Mouse (Mus musculus): Measurements from ENCODE around the gene Rundc3a.

Gene Rundc3a

GRCm38 (mm10) chr11:102433866-102434265, 40.7 kb downstream of the Rundc3a start:
- no peak for DNase-seq (ENCODE audit: low spot score)

GRCm38 (mm10) chr11:102434406-102434805, 41.2 kb downstream of the Rundc3a start:
- DNase-seq (ENCODE audit: low spot score) = peak; percentile 85

GRCm38 (mm10) chr11:102434816-102435705, 41.9 kb downstream of the Rundc3a start:
- DNase-seq (ENCODE audit: low spot score) = no peak

GRCm38 (mm10) chr11:102435754-102436470, 42.7 kb downstream of the Rundc3a start:
- no peak for DNase-seq (ENCODE audit: low spot score)

GRCm38 (mm10) chr11:102436471-102436790, 43.2 kb downstream of the Rundc3a start:
- no peak for DNase-seq (ENCODE audit: low spot score)

- DNase-seq (ENCODE audit: low spot score) = no peak
Measured at GRCm38 (mm10) chr11:102437120-102438061, 44.2 kb downstream of the Rundc3a start.

- no peak for DNase-seq (ENCODE audit: low spot score)
Measured at GRCm38 (mm10) chr11:102438212-102439092, 45.2 kb downstream of the Rundc3a start.

GRCm38 (mm10) chr11:102439093-102440082, 46.2 kb downstream of the Rundc3a start:
- DNase-seq (ENCODE audit: low spot score) = no peak

- no peak for DNase-seq (ENCODE audit: low spot score)
Measured at GRCm38 (mm10) chr11:102440255-102440654, 47.1 kb downstream of the Rundc3a start.

GRCm38 (mm10) chr11:102441434-102441833, 48.2 kb downstream of the Rundc3a start:
- no peak for DNase-seq (ENCODE audit: low spot score)

GRCm38 (mm10) chr11:102442089-102442488, 48.9 kb downstream of the Rundc3a start:
- no peak for DNase-seq (ENCODE audit: low spot score)

- no peak for DNase-seq (ENCODE audit: low spot score)
Measured at GRCm38 (mm10) chr11:102443740-102444139, 50.5 kb downstream of the Rundc3a start.

- DNase-seq (ENCODE audit: low spot score) = no peak
Measured at GRCm38 (mm10) chr11:102444321-102444720, 51.1 kb downstream of the Rundc3a start.

GRCm38 (mm10) chr11:102444781-102445180, 51.6 kb downstream of the Rundc3a start:
- no peak for DNase-seq (ENCODE audit: low spot score)

GRCm38 (mm10) chr11:102445264-102445890, 52.2 kb downstream of the Rundc3a start:
- DNase-seq (ENCODE audit: low spot score) = no peak

- no peak for DNase-seq (ENCODE audit: low spot score)
Measured at GRCm38 (mm10) chr11:102445891-102446361, 52.7 kb downstream of the Rundc3a start.

- DNase-seq (ENCODE audit: low spot score) = no peak
Measured at GRCm38 (mm10) chr11:102446581-102447461, 53.6 kb downstream of the Rundc3a start.

GRCm38 (mm10) chr11:102447497-102447896, 54.3 kb downstream of the Rundc3a start, which contains the start of gene Fam171a2:
Fam171a2 (minus strand) TSS chr11:102447682.
- no peak for DNase-seq (ENCODE audit: low spot score)

Measured in left cerebral cortex, adult 11 months (tissue).